9 mouse cellular contexts compared by ENCODE assay signal in the genomic region with DNA sequence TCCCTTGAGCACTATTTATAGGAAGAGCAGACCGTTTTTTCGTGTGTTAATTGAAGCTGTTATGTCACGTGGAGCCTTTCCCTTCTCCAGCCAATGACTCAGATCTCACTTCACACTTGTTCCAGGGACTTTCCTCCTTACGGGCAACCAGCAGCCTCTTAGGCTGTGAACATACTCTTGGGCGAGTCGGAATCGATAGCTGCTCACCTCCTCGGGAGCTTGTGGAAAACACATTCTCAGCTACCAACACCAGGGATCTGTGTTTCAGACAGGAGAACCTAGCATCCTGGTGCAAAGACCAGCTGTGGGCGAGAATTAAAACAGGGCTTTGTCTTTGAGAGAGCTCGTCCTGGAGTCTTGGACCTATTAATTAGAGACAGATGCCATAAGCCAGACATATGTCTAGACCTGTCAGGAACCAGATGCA.
DNase-seq lines count a peak whose midpoint lies in the region; ATAC-seq and TF ChIP-seq lines count a peak whose summit lies in the region.
"Had no signal": no experiment of that assay in that cellular context is flagged by ENCODE, and none has a peak within 500 bp of the region (broad histone marks: within the 10 kb centered on the region; RNA-seq: fewer than 3 reads in every experiment).

No protein-coding gene starts in this region.

- no peak overlapping the region for H3K4me3 ChIP-seq in forebrain, embryonic 12.5 days (replicated peaks)
- no peak overlapping the region for H3K4me3 ChIP-seq in forebrain, embryonic 11.5 days (ENCODE audit: low read depth, low read length)
- no peak overlapping the region for H3K4me3 ChIP-seq in limb, embryonic 14.5 days (replicated peaks; ENCODE audit: low read length)

- 70% methylated on average over 10 of the region's 10 CpGs for WGBS in forebrain, embryonic 12.5 days
- 67% methylated on average over 10 of the region's 10 CpGs for WGBS in forebrain, embryonic 11.5 days
- WGBS in limb, embryonic 14.5 days = 9% methylated on average over 10 of the region's 10 CpGs

- no peaks in the 10 kb centered on the region for H3K9me3 ChIP-seq in forebrain, embryonic 12.5 days
- no peaks in the 10 kb centered on the region for H3K9me3 ChIP-seq in forebrain, embryonic 11.5 days (ENCODE audit: control insufficient read depth, low read length)
- no peaks in the 10 kb centered on the region for H3K9me3 ChIP-seq in limb, embryonic 14.5 days (ENCODE audit: control insufficient read depth, low read length)

- H3K4me1 ChIP-seq in forebrain, embryonic 12.5 days = 0 out of 2 replicates have a peak, but pooled peaks cover 7% of the 10 kb centered on the region
- H3K4me1 ChIP-seq in forebrain, embryonic 11.5 days (replicated peaks; ENCODE audit: control insufficient read depth, insufficient read depth, low read length) = no peaks in the 10 kb centered on the region
- peaks cover 9% of the 10 kb centered on the region for H3K4me1 ChIP-seq in limb, embryonic 14.5 days (ENCODE audit: control insufficient read depth, insufficient read depth, low read length)

- no peak for DNase-seq in forebrain, embryonic 11.5 days (ENCODE audit: low spot score)
- DNase-seq in NIH3T3 (ENCODE audit: low read depth) = peak; percentile 74
- DNase-seq in forelimb bud, embryonic 11.5 days (ENCODE audit: low read depth, low spot score) = peak; percentile 91
- DNase-seq in limb, embryonic 14.5 days (ENCODE audit: low spot score) = peak; percentile 13
- no peak for DNase-seq in B cell, adult 2 months
- no peak for DNase-seq in adipocyte (ENCODE audit: low spot score)
- no peak for DNase-seq in cerebellum, adult 9-11 months
- DNase-seq: lung, postnatal 14 days had no signal

- H3K9ac ChIP-seq in forebrain, embryonic 12.5 days = no peak overlapping the region
- H3K9ac ChIP-seq in forebrain, embryonic 11.5 days (ENCODE audit: low read length) = no peak overlapping the region
- no peak overlapping the region for H3K9ac ChIP-seq in limb, embryonic 14.5 days (ENCODE audit: low read depth, low read length, severe bottlenecking)

- H3K36me3 ChIP-seq in forebrain, embryonic 12.5 days (replicated peaks) = no peaks in the 10 kb centered on the region
- H3K36me3 ChIP-seq in forebrain, embryonic 11.5 days (ENCODE audit: control insufficient read depth, insufficient read depth, low read length) = no peaks in the 10 kb centered on the region
- no peaks in the 10 kb centered on the region for H3K36me3 ChIP-seq in limb, embryonic 14.5 days (ENCODE audit: control insufficient read depth, insufficient read depth, low read length)

- H3K27me3 ChIP-seq in forebrain, embryonic 12.5 days = no peaks in the 10 kb centered on the region
- H3K27me3 ChIP-seq in forebrain, embryonic 11.5 days (ENCODE audit: control insufficient read depth, insufficient read depth, low read length) = no peaks in the 10 kb centered on the region; the same call in 1 of the 2 replicates
- H3K27me3 ChIP-seq in limb, embryonic 14.5 days (ENCODE audit: control insufficient read depth, insufficient read depth, low read length) = no peaks in the 10 kb centered on the region

- TF ChIP-seq POLR2A in limb, embryonic 14.5 days (IDR thresholded peaks at IDR 0.05; ENCODE audit: borderline replicate concordance, extremely low read depth, insufficient read depth, insufficient read length) = no peak

- H3K4me2 ChIP-seq in forebrain, embryonic 12.5 days = no peak overlapping the region
- H3K4me2 ChIP-seq in forebrain, embryonic 11.5 days (ENCODE audit: low read depth, low read length, severe bottlenecking) = no peak overlapping the region
- H3K4me2 ChIP-seq in limb, embryonic 14.5 days (replicated peaks; ENCODE audit: low read depth, low read length, severe bottlenecking) = no peak overlapping the region

- peak; percentile 14; the same call in 1 of the 2 replicates for ATAC-seq in forebrain, embryonic 12.5 days (ENCODE audit: low FRiP score)
- no peak for ATAC-seq in forebrain, embryonic 11.5 days (replicated peaks; ENCODE audit: low FRiP score)
- ATAC-seq in limb, embryonic 14.5 days (ENCODE audit: low FRiP score, low read depth) = peak; percentile 47; the same call in 1 of the 2 replicates

- peak overlapping the region; percentile 36; the same call in 1 of the 2 replicates for H3K27ac ChIP-seq in forebrain, embryonic 12.5 days
- H3K27ac ChIP-seq in forebrain, embryonic 11.5 days (ENCODE audit: low read depth, low read length) = no peak overlapping the region
- peak overlapping the region; percentile 35 for H3K27ac ChIP-seq in limb, embryonic 14.5 days (replicated peaks; ENCODE audit: low read depth, low read length)

Comparison
In these comparisons a context has a peak if more than half of its experiments do, and no peak if none do; other contexts are left out.
1. DNase-seq: peak in NIH3T3 (single experiment), forelimb bud, embryonic 11.5 days (single experiment) and limb, embryonic 14.5 days (single experiment); none in forebrain, embryonic 11.5 days (single experiment), B cell, adult 2 months (0 of 2), adipocyte (single experiment) and cerebellum, adult 9-11 months (single experiment).